Mouse (Mus musculus): ENCODE data around the gene Slc5a5. TPM values are rescaled to one million over a fixed set of nuclear protein-coding genes. Genes with fewer than 3 reads are reported as not detected.
A peak's percentile ranks its signal among the peaks of the same experiment; 100 is the strongest.

The Slc5a5 gene
- total RNA-seq, 2 experiments from 2014 or later, result not detected

DNA sequence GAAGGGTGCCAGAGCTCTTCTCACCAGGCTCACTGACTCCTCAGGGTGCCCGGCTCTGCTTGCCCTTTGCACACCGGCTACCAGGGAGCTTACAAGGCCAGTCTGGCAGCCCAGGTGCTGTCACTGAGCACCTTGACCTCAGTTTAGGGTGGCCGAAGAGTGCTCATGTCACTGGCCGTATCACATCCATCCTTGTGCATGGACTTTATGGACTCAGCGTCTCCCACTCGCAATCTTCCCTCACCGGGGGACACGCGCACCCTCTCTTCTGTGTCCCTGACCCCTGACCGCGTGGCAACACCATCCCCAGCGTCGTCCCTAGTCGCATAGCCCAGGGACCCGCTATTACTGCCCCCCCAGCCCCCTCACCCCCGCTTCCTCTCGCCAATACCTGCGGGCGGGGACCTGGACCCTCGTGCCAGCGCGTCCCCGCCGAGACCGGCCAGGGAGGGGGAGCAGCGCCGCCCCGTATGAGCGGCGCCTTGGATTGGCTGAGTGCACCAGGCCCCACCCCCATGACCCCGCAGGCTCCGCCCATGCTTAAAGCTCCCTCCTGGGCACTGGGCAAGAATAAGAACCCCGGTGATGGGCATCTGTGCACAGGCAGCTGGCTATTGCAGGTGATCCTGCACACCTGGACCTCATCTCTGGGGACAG lies 35.9 kb downstream of the Slc5a5 start:
- intact Hi-C loops (cut with DNase I), result loop anchor here (10.0 kb wide), 1 partner anchor 52 kb away; the partner anchor contains the start of genes Il12rb1 and Mast3
- DNase-seq, result peak; percentile 91
- Histone ChIP-seq H3K4me3 (peak overlapping the region; percentile 74), H3K27ac (peak overlapping the region; percentile 85)
- no peak for TF ChIP-seq CTCF (IDR thresholded peaks at IDR 0.05)

DNA sequence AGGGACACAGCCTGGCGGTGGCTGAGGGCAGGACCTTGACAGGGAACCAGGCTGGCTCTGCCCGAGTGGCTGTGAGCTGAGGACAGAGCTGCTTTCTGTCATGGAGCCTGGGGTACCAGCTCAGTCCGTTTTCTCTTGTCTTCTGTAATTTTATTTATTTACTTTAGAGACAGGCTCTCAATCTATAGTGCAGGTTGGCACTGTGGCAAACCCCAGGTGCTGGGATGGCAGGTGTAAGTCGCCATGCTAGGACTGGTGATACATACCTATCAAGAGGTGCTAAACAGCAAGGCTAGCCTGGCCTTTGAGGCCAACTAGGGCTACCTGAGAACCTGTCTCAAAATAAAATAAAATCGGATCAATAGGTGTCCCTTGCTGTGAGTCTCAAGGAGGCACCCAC lies 36.5 kb downstream of the Slc5a5 start:
- no peak for TF ChIP-seq CTCF (IDR thresholded peaks at IDR 0.05)
- Histone ChIP-seq H3K27ac (peak overlapping the region; percentile 85; the same call in 1 of the 2 replicates), H3K4me3 (peak overlapping the region; percentile 74)
- intact Hi-C loops (cut with DNase I), result loop anchor here (10.0 kb wide), 1 partner anchor 51 kb away; the partner anchor contains the start of genes Il12rb1 and Mast3
- no peak for DNase-seq

DNA sequence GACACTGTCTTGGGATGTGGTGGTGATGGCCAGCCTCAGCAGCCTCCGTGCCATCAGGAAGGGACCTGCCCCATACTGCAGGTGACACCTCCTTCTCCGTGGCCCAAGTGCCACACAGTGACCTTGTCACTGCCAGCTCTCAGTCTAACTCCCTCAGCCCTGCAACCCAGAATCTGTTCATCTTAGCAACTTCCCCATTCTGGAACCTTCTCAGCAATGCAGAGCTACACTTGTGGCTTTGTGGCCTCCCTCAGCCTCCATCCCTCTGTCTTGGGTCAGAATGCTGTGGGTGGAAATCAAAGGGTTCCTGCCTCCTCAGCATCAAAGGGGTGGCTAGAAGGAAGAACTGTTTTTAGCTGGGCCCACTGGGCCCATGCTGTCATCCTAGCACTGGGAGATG lies 38.7 kb downstream of the Slc5a5 start:
- Histone ChIP-seq H3K4me3 (no peak overlapping the region), H3K27ac (no peak overlapping the region)
- TF ChIP-seq CTCF (IDR thresholded peaks at IDR 0.05), result no peak
- no peak for DNase-seq
- intact Hi-C loops (cut with DNase I), result loop anchor here (10.0 kb wide), 1 partner anchor 49 kb away; the partner anchor contains the start of genes Il12rb1 and Mast3

DNA sequence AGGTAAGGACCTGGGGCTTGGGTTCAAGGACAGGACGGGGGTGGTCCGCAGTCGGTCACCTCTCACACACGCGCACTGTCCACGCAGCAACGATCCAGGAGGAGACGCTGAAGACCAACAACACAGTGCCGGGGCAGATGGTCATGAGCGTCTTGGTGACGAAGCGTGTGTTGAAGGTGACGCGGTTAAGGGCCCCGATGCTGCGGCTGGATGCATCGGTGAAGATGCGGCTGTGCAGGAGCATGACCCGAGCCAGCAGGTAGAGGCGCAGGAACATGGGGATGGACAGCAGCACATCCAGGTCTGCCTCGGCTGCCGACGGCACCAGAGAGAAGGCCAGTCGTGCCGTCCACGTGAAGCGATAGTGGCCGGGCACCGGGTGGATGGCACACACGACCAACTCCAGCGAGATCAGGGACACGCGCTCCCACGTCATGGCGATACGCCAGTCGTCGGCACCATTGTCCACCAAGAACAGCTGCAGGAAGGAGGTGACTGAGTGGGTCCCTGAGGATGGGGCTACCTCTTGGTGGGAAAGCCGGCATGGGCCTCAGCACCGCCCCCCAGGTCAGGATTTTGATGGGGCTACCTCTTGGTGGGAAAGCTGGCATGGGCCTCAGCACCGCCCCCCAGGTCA lies 39.8 kb downstream of the Slc5a5 start:
- Histone ChIP-seq H3K27ac (no peak overlapping the region), H3K4me3 (no peak overlapping the region)
- no peak for TF ChIP-seq CTCF (IDR thresholded peaks at IDR 0.05)
- intact Hi-C loops (cut with DNase I), result loop anchor here (10.0 kb wide), 1 partner anchor 48 kb away; the partner anchor contains the start of genes Il12rb1 and Mast3
- no peak for DNase-seq

DNA sequence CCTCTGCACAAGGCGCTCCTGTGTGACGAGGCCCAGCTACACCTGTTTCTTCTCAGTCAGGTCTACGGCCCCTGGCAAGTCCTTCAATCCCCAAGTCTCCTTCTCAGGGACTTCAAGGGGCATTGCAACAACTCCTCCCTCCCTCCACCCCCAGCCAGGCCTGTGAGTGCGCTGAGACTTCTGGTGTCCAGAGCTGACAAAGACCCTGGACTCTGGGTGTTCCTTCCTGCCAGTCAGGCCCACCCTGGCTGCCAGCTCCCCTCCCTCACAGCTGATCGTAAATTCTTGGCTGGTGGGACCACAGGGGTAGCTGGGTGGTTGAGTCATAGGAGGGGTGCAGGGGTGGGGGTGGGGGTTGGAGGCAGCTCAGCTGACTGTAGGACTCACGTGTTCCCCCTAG lies 40.7 kb downstream of the Slc5a5 start:
- TF ChIP-seq CTCF (IDR thresholded peaks at IDR 0.05), result no peak
- no peak overlapping the region for H3K4me3 ChIP-seq
- no peak for DNase-seq
- intact Hi-C loops (cut with DNase I), result loop anchor here (10.0 kb wide), 1 partner anchor 47 kb away; the partner anchor contains the start of genes Il12rb1 and Mast3
- no peak overlapping the region for H3K27ac ChIP-seq

DNA sequence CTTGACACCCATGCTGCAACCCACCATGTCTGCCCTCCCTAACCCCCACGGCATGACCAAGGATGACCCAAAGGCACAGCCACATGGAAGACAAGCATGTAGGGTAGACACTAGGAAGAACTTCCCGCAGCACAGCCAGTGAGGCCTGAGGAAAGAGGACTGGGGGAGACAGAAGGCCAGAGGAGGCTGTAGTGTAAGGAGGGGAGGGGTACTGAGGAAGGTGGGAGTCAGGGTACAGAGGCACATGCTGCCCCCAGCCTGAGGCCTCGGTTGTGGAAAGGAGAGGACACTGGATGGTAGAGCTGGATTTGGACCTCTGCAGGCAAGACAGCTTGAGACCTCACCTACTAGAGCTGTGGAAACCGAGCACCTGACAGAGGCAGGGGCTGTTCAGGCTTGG lies 41.6 kb downstream of the Slc5a5 start:
- no peak for TF ChIP-seq CTCF (IDR thresholded peaks at IDR 0.05)
- DNase-seq, result no peak
- Histone ChIP-seq H3K27ac (no peak overlapping the region), H3K4me3 (no peak overlapping the region)
- intact Hi-C loops (cut with DNase I), result loop anchor here (10.0 kb wide), 1 partner anchor 46 kb away; the partner anchor contains the start of genes Il12rb1 and Mast3

DNA sequence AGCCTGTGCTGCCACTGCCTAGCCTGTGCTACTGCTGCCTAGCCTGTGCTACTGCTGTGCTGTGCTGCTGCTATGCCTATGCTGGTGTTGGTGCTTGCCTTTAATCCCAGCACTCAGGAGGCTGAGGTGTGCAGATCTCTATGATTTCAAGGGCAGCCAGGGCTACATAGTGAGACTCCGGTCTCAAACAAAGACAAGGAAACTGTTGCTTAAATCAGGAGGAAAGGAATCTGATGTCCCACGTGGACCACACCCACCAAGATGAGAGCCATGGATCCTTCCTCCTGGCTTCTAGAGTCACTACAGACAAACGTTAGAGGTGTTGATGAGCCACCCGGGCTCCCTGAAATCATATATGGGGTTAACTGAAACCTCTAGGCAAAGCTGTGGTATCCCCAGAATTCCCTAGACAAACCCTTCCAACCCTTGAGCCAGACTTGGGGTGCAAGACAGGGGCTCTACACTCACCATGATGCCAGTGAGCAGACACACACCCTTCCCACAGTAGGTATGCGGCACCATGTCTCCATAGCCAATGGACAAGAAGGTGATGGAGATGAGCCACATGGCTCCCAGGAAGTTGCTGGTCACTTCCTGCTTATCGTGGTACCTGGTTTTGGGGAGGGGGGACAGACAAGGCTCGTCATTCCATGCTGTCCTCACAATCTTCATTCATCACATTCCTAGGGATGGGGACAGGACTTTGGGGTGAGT lies 42.3 kb downstream of the Slc5a5 start:
- Histone ChIP-seq H3K4me3 (no peak overlapping the region), H3K27ac (peak overlapping the region; percentile 38; the same call in 1 of the 2 replicates)
- no peak for TF ChIP-seq CTCF (IDR thresholded peaks at IDR 0.05)
- DNase-seq, result no peak
- intact Hi-C loops (cut with DNase I), result loop anchor here (10.0 kb wide), 1 partner anchor 45 kb away; the partner anchor contains the start of genes Il12rb1 and Mast3

DNA sequence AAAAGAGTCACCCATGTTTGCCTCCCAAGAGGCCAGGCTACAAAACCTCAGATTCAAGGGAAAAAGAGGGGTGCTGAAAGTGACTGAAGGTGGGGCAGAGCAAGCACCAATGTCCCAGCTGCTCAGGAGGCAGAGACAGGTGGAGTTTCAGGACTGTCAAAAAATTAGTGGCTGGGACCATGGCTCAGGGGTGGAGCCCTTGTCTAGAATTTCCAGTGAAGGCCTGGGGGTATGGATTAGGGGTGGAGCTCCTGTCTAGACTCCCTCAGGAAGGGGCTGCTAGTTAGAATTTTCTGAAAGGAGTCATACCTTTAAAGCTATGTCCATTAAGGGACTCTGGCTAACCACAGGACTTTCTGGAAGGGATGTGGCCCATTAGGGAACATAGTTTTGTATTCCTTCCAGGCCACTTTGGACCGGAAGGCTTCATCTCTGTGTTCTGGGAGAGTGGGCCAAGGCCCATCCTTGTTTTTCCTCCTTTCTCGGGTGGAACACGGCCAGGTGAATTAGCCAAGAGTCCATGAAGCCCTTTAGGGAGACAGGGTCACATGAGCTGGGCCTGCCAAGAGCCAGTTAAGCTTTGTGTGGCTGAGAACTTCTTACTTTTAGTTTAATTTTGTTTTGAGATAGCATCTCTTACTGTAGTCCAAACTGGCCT lies 43.1 kb downstream of the Slc5a5 start:
- TF ChIP-seq CTCF (IDR thresholded peaks at IDR 0.05), result no peak
- peak; percentile 83 for DNase-seq
- intact Hi-C loops (cut with DNase I), result no loop called here
- H3K4me3 ChIP-seq, result no peak overlapping the region
- peak overlapping the region; percentile 46 for H3K27ac ChIP-seq

DNA sequence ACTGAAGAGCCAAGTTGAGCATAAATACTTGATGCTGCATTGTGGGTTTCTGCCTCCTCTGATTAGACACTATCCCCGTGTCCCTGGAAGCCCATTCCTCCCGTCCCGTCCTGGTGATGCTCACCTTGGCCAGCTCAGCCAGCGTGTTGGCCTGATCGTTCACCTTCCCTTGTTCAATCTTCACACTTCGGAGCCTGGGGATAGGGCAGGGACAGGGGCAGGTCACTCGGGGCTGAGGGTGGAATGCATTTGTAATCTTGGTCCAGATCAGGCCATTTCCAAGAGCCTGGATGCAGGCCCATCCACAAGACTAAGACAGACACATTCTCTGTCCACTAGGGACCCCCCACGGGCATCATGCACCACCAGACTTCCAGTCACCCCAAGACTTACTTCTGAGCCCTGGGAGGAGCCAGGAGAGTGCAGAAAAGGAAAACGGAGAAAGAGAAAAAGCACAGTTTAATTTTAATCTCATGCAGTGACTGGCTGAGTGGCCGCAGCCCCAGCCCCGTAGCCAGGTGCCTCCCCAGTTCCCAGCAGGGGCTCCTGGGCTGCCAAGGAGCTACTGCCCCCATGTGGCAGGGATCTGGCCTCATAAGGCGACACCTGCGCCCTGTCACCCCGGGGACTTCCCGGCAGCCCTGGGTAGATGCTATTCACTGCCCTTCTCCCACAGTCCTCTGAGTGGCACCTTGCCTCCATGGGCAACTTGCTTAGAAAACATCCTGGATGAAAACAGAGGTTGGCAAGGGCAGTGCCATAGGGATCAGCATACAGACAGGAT lies 46.0 kb downstream of the Slc5a5 start:
- Histone ChIP-seq H3K4me3 (no peak overlapping the region), H3K27ac (no peak overlapping the region)
- intact Hi-C loops (cut with DNase I), result no loop called here
- TF ChIP-seq CTCF (IDR thresholded peaks at IDR 0.05), result peak; percentile 44
- no peak for DNase-seq

DNA sequence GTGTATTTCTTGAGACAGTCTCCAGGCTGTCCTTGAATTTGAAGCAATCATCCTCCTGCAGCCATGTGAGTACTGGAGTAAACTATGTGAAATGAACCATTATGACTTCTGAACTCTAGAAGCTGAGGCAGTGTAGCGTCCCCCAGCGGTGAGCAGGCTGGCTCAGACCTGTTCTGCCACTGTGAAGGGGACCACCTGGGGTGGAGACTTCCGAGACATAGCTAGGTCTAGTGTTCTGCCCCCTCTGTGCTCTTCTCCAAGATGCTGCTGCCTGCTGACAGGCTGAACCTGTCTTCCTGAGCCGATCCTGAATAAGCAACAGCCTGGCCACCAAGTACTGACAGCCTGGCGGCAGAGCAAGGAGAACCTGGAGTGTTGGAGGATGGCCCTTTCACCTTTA lies 47.4 kb downstream of the Slc5a5 start:
- intact Hi-C loops (cut with DNase I), result no loop called here
- no peak overlapping the region for H3K4me3 ChIP-seq
- no peak overlapping the region for H3K27ac ChIP-seq
- DNase-seq, result no peak
- no peak for TF ChIP-seq CTCF (IDR thresholded peaks at IDR 0.05)

DNA sequence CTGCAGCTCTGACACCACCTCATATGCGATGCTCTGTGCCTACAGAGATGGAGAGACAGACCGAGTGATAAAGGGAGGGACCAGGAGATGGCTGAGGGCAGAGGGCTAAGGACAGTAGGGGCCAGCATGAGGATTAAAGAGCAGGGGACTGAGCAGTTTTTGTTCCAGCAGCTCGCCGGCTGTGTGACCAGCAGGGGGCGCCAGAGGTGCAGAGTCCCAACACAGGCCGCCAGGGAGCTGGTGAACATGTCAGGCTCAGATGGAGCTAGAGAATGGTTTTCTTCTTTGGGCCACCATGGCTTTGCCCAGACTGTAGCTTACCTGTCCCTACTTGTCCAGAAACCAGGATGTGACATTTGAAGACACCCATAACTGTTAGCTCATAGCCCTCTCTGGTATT lies 48.0 kb downstream of the Slc5a5 start:
- intact Hi-C loops (cut with DNase I), result loop anchor here (1.0 to 5.0 kb wide), 2 partner anchors 25 to 77 kb away; no protein-coding TSS in a partner anchor
- peak; percentile 93 for DNase-seq
- H3K4me3 ChIP-seq, result no peak overlapping the region
- H3K27ac ChIP-seq, result no peak overlapping the region
- TF ChIP-seq CTCF (IDR thresholded peaks at IDR 0.05), result no peak; the same call in 1 of the 2 replicates
